Mouse (Mus musculus): ENCODE measurements at regions not wholly inside any gene's neighbourhood (a gene's known extent, or its start where the extent isn't known, plus 50 kb on each side); places are given as distances from the start of the nearest gene placed in this dataset.

DNA sequence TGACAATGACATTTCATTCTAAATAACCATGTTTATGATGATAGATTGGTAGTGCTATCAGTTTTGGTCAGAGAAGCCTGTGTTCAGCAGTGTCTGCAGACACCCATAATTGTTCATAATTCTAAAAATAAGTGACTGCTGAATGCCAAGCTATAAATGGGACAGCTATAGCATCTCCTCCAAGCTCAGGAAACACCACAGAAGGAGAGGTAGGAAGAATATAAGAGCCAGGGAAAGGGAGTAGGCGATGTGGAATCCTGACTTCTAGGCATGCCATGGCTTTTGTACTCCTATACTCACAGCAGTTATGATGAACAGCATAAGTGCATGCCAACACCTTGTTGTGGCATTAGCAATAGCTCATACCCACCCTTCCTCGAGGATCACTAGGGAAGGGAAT is 429.4 kb downstream of the Ptprc start:
- no peak for TF ChIP-seq EP300 (IDR thresholded peaks at IDR 0.05; ENCODE audit: insufficient read depth, low read depth, low read length)
- no peak for TF ChIP-seq CTCF (IDR thresholded peaks at IDR 0.05)
